Mouse (Mus musculus): ENCODE measurements around the gene Slc25a12. TPM values are rescaled to one million over a fixed set of nuclear protein-coding genes. Genes with fewer than 3 reads are reported as not detected.

The Slc25a12 gene
- polyA plus RNA-seq, 1 experiment from 2014 or later = 46.4 TPM

DNA sequence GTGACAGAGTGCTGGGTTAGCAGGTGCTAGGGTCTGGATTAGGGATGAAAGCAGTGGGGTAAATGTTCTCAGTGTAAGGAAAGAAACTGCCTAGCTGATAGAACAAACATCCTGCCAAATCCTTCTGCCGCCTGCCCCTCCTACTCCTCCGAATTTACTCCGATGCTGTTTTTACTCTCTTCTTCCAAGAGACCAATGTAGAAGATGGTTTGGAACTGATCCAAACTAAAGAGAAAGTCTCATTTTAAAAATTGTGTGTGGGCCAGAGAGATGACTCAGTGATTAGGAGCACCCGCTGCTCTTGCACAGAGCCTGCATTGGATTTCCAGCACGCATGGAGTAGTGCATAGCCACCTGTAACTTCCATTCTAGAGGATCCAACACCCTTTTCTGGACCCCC, 4.2 kb upstream of the Slc25a12 start:
- Histone ChIP-seq H3K27ac (no peak overlapping the region), H3K4me3 (no peak overlapping the region), H3K9ac (no peak overlapping the region), H3K4me2 (replicated peaks) (no peak overlapping the region), H3K4me1 (peaks cover 3% of the 10 kb centered on the region; the same call in 1 of the 2 replicates), H3K9me3 (no peaks in the 10 kb centered on the region), H3K27me3 (replicated peaks) (no peaks in the 10 kb centered on the region), H3K36me3 (no peaks in the 10 kb centered on the region)
- WGBS = 93% methylated on average over 5 of the region's 5 CpGs
- no peak for ATAC-seq (ENCODE audit: low FRiP score, low read depth)

DNA sequence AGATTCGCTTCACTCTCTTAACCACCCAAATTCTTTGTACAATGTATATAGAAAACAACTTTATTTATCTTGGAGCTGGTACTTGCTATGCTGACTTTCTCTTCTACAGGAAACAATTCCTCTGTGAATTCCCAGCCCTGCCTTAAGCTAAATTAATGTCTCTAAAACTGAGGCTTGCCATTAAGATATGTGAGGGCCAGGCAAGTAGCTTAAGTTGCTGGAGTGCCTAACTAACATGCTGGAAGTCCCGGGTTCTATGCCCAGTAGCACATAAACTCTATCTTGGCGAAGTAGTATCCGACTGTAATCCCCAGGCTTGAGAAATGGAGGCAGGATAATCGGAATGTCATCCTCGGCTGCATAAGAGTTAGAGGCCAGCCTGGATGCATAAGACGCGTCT, 537 bp upstream of the Slc25a12 start:
- H3K9ac ChIP-seq = no peak overlapping the region
- H3K4me1 ChIP-seq = peaks cover 9% of the 10 kb centered on the region; the same call in 1 of the 2 replicates
- H3K4me3 ChIP-seq = no peak overlapping the region
- WGBS = 38% methylated on average over 8 of the region's 8 CpGs
- no peaks in the 10 kb centered on the region for H3K9me3 ChIP-seq
- H3K27ac ChIP-seq = no peak overlapping the region
- ATAC-seq (ENCODE audit: low FRiP score, low read depth) = no peak
- H3K36me3 ChIP-seq = no peaks in the 10 kb centered on the region
- H3K27me3 ChIP-seq (replicated peaks) = no peaks in the 10 kb centered on the region
- peak overlapping the region; percentile 66 for H3K4me2 ChIP-seq (replicated peaks)

- ATAC-seq (ENCODE audit: low FRiP score, low read depth) = no peak
- peaks cover 2% of the 10 kb centered on the region; the same call in 1 of the 2 replicates for H3K36me3 ChIP-seq
- no peaks in the 10 kb centered on the region for H3K27me3 ChIP-seq (replicated peaks)
- peak overlapping the region; percentile 66 for H3K4me2 ChIP-seq (replicated peaks)
- H3K4me3 ChIP-seq = peak overlapping the region; percentile 72
- H3K4me1 ChIP-seq = peaks cover 9% of the 10 kb centered on the region; the same call in 1 of the 2 replicates
- H3K9me3 ChIP-seq = no peaks in the 10 kb centered on the region
- H3K27ac ChIP-seq = no peak overlapping the region
- H3K9ac ChIP-seq = peak overlapping the region; percentile 72
- 28% methylated on average over 9 of the region's 9 CpGs for WGBS
Observed at GRCm38 (mm10) chr2:71366618-71367124, 878 bp downstream of the Slc25a12 start.

DNA sequence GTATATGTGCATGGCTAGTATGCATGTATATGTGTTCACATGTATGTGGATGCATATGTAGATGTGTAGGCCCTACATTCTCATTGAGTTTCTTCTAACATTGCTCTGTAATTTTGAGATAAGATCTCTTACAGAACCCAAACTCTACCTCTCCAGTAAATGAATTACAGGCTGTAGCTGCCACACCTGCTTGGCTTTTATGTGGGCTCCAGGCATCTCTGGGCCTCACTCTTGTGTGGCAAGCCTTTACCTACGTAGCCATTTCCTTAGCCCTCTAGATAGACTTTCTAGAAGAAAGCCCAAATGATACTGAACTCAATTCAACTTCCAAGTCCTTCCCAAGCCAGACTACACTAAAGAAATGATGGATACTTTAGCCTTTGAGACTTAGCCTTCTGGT, 7.4 kb downstream of the Slc25a12 start:
- H3K9me3 ChIP-seq = no peaks in the 10 kb centered on the region
- H3K4me3 ChIP-seq = no peak overlapping the region
- H3K4me2 ChIP-seq (replicated peaks) = no peak overlapping the region
- H3K36me3 ChIP-seq = peaks cover 2% of the 10 kb centered on the region; the same call in 1 of the 2 replicates
- no peak overlapping the region for H3K27ac ChIP-seq
- no peaks in the 10 kb centered on the region for H3K27me3 ChIP-seq (replicated peaks)
- no peaks in the 10 kb centered on the region for H3K4me1 ChIP-seq
- ATAC-seq (ENCODE audit: low FRiP score, low read depth) = no peak
- WGBS = 88% methylated on average over 1 of the region's 1 CpGs
- no peak overlapping the region for H3K9ac ChIP-seq

DNA sequence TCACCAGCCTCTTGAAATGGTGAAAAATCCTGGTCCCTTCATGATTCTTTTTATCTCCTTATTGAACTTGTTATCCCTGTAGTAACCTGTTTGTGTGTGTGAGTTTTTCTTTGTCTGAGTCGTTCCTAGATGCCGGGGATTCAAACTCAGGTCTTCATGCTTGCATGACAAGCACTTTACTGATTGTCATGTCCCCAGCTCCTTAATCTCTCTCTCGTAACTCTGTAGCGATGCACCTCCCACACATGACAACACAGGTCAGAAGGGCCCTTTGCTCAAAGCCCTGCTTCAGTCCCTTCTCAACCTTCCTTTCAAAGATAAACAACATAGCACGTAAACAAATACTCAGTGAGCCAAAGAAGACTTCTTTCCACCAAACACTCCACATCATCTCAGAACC, 9.2 kb downstream of the Slc25a12 start:
- Histone ChIP-seq H3K36me3 (peaks cover 2% of the 10 kb centered on the region; the same call in 1 of the 2 replicates), H3K9me3 (no peaks in the 10 kb centered on the region), H3K4me2 (replicated peaks) (no peak overlapping the region), H3K4me3 (no peak overlapping the region), H3K27ac (no peak overlapping the region), H3K9ac (no peak overlapping the region), H3K27me3 (replicated peaks) (no peaks in the 10 kb centered on the region), H3K4me1 (no peaks in the 10 kb centered on the region; the same call in 1 of the 2 replicates)
- no peak for ATAC-seq (ENCODE audit: low FRiP score, low read depth)
- WGBS = 92% methylated on average over 5 of the region's 5 CpGs

- no peaks in the 10 kb centered on the region for H3K9me3 ChIP-seq
- no peak overlapping the region for H3K4me2 ChIP-seq (replicated peaks)
- no peak overlapping the region for H3K4me3 ChIP-seq
- ATAC-seq (ENCODE audit: low FRiP score, low read depth) = no peak
- no peaks in the 10 kb centered on the region for H3K36me3 ChIP-seq
- H3K27me3 ChIP-seq (replicated peaks) = no peaks in the 10 kb centered on the region
- no peaks in the 10 kb centered on the region; the same call in 1 of the 2 replicates for H3K4me1 ChIP-seq
- H3K27ac ChIP-seq = no peak overlapping the region
- H3K9ac ChIP-seq = no peak overlapping the region
- whole genome bisulfite sequencing = 73% methylated on average over 5 of the region's 5 CpGs
Observed at GRCm38 (mm10) chr2:71354055-71354425, 13.5 kb downstream of the Slc25a12 start.

- Histone ChIP-seq H3K9me3 (no peaks in the 10 kb centered on the region), H3K4me1 (no peaks in the 10 kb centered on the region; the same call in 1 of the 2 replicates), H3K36me3 (no peaks in the 10 kb centered on the region), H3K27me3 (replicated peaks) (no peaks in the 10 kb centered on the region), H3K4me2 (replicated peaks) (no peak overlapping the region), H3K27ac (no peak overlapping the region), H3K4me3 (no peak overlapping the region), H3K9ac (no peak overlapping the region)
- 60% methylated on average over 10 of the region's 10 CpGs for WGBS
- ATAC-seq (ENCODE audit: low FRiP score, low read depth) = no peak
Observed at GRCm38 (mm10) chr2:71353306-71354054, 14.1 kb downstream of the Slc25a12 start.

DNA sequence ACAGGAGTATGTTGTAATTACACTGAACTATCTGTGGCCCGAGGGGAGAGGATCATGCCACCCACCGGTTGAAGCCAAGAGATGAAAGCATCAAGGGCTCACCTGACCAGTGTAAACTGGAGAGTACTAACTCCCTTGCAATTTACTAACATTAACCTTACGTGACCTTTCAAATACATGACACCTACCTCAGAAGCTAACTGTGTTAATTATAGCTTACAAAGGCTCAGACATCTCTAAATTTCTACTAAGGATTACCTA, 15.9 kb downstream of the Slc25a12 start:
- WGBS = 88% methylated on average over 3 of the region's 3 CpGs

DNA sequence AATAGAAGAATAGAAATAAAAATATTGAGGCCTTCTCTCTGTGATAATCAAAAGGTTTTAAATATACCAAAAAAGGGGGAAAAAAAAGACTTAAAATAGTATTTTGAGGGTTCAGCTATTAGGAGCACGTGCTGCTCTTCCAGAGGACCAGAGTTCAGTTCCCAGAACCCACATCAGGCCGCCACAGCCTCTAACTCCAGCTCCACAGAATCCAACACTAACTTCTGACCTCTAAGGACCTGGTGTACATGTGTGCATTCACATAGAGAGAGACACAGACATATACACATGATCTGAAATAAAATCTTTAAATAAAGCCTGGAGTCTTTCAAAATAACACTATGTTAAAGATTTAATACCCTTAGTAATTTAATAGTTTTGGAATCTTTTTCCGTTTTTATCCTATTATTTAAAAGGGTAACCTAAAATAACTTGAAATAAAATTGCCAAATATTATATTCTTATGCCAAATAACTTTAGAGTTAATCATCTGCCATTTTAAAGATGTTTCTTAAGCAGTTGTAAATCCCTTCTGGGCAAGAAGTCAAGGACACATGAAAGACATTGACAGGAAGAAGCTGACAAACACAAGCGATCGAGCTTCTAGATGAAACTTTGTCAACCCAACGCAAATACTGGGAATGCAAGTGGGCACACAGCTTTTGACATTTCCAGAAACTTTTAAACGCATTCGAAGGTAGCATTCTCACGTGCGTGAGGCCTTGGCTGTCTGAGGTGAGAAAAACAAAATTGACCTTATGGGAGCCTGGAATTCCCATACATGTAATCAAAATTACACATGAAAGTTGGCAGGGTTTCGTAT, 16.4 kb downstream of the Slc25a12 start:
- Histone ChIP-seq H3K36me3 (no peaks in the 10 kb centered on the region), H3K4me2 (replicated peaks) (no peak overlapping the region), H3K9me3 (no peaks in the 10 kb centered on the region), H3K27me3 (replicated peaks) (no peaks in the 10 kb centered on the region), H3K9ac (no peak overlapping the region), H3K27ac (no peak overlapping the region), H3K4me1 (no peaks in the 10 kb centered on the region; the same call in 1 of the 2 replicates), H3K4me3 (no peak overlapping the region)
- 92% methylated on average over 11 of the region's 11 CpGs for WGBS
- ATAC-seq (ENCODE audit: low FRiP score, low read depth) = no peak

More for the DNA sequence above, 15.9 kb downstream of the Slc25a12 start:
- Histone ChIP-seq H3K36me3 (no peaks in the 10 kb centered on the region), H3K4me2 (replicated peaks) (no peak overlapping the region), H3K4me1 (no peaks in the 10 kb centered on the region; the same call in 1 of the 2 replicates), H3K4me3 (no peak overlapping the region), H3K27me3 (replicated peaks) (no peaks in the 10 kb centered on the region), H3K9me3 (no peaks in the 10 kb centered on the region), H3K27ac (no peak overlapping the region), H3K9ac (no peak overlapping the region)
- ATAC-seq (ENCODE audit: low FRiP score, low read depth) = no peak

DNA sequence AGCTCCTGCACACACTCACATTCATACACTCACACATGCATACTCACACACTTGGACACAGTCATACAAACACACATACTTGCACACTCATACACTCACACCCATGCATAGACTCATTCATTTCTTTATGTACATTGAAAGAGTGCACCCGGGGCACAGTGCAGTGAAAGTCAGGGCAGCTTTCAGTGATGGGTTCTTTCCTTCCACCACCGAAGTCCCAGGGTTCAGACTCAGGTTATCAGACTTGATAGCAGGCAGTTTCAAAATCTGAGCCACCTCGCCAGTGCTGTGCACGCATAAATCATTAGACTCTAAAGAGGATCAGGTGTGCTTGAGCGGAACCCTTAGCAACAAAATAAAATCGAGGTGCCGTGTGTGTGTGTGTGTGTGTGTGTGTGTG, 17.4 kb downstream of the Slc25a12 start:
- ATAC-seq (ENCODE audit: low FRiP score, low read depth) = no peak
- Histone ChIP-seq H3K4me3 (no peak overlapping the region), H3K9me3 (no peaks in the 10 kb centered on the region), H3K9ac (no peak overlapping the region), H3K4me1 (no peaks in the 10 kb centered on the region; the same call in 1 of the 2 replicates), H3K36me3 (no peaks in the 10 kb centered on the region), H3K27me3 (replicated peaks) (no peaks in the 10 kb centered on the region), H3K4me2 (replicated peaks) (no peak overlapping the region), H3K27ac (no peak overlapping the region)
- WGBS = 79% methylated on average over 7 of the region's 7 CpGs

DNA sequence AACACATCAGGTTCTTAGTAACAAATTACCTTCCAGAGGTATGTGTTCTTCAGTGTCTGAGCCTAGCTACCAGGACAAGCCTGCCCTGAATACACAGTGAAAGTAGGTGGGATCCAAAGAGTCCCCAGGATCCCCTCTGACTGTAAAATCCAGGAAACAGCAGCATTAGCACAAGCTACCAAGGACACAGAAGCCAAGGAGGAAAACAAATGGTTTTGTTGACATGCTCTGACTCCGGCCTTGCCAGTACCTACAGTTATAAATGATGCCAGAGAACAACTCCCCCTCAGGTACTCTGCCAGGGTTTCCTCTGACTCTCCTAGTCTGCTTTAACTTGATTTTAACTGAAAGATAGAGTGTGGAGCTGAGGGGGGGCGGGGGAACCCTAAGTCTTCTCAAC, 18.0 kb downstream of the Slc25a12 start:
- Histone ChIP-seq H3K4me1 (no peaks in the 10 kb centered on the region; the same call in 1 of the 2 replicates), H3K9me3 (no peaks in the 10 kb centered on the region), H3K27me3 (replicated peaks) (no peaks in the 10 kb centered on the region), H3K9ac (no peak overlapping the region), H3K4me3 (no peak overlapping the region), H3K4me2 (replicated peaks) (no peak overlapping the region), H3K36me3 (no peaks in the 10 kb centered on the region), H3K27ac (no peak overlapping the region)
- ATAC-seq (ENCODE audit: low FRiP score, low read depth) = no peak
- 83% methylated on average over 2 of the region's 2 CpGs for WGBS

- H3K4me1 ChIP-seq = no peaks in the 10 kb centered on the region
- H3K27me3 ChIP-seq (replicated peaks) = no peaks in the 10 kb centered on the region
- 94% methylated on average over 20 of the region's 20 CpGs for WGBS
- no peak overlapping the region for H3K4me3 ChIP-seq
- no peak for ATAC-seq (ENCODE audit: low FRiP score, low read depth)
- 0 out of 2 replicates have a peak, but pooled peaks cover 5% of the 10 kb centered on the region for H3K9me3 ChIP-seq
- peaks cover 1% of the 10 kb centered on the region; the same call in 1 of the 2 replicates for H3K36me3 ChIP-seq
- no peak overlapping the region for H3K9ac ChIP-seq
- H3K27ac ChIP-seq = no peak overlapping the region
- no peak overlapping the region for H3K4me2 ChIP-seq (replicated peaks)
Observed at GRCm38 (mm10) chr2:71347732-71348490, 19.6 kb downstream of the Slc25a12 start.

All from neural tube, embryonic 12.5 days (tissue).